Mouse (Mus musculus) frontal cortex, postnatal 10 days (tissue): Measurements from ENCODE around the gene Evx2.

Experiments
- DNase-seq, 2 experiments: peaks; one replicate each; pipeline ENCODE4 v3.0.0; 2022; ENCODE audit warnings: low spot score in 2 of 2, mixed read lengths in 1 of 2

The Evx2 gene

GRCm38 (mm10) chr2:74620368-74620767 lies 39.0 kb downstream of the Evx2 start:
- DNase-seq: no peak

- no peak for DNase-seq
These were observed 39.6 kb downstream of the Evx2 start for GRCm38 (mm10) chr2:74619676-74620246.

GRCm38 (mm10) chr2:74617706-74618105 lies 41.7 kb downstream of the Evx2 start:
- DNase-seq: no peak

GRCm38 (mm10) chr2:74611406-74611805 lies 48.0 kb downstream of the Evx2 start:
- no peak for DNase-seq

- no peak for DNase-seq
These were observed 50.0 kb downstream of the Evx2 start for GRCm38 (mm10) chr2:74609350-74609749.

- no peak for DNase-seq
These were observed 53.1 kb downstream of the Evx2 start for GRCm38 (mm10) chr2:74606087-74606760.

GRCm38 (mm10) chr2:74604011-74604410 lies 55.3 kb downstream of the Evx2 start:
- DNase-seq: no peak
